Mouse (Mus musculus): ENCODE measurements around the gene Slc27a4. TPM values are rescaled to one million over a fixed set of nuclear protein-coding genes. Genes with fewer than 3 reads are reported as not detected.

The Slc27a4 gene
- polyA plus RNA-seq, 1 experiment from 2014 or later = 45.9 TPM

Small RNAs within 50 kb of the gene (microRNA-seq; reads per million reads assigned to microRNA genes)
- gene Mir219a-2 (not detected), gene Mir219b (not detected)

Other genes with a start within 250 kb of the Slc27a4 start
- gene Rapgef1, start 182.9 kb upstream of the Slc27a4 start, polyA plus RNA-seq (2015; fragmentation: Nextera tagmentation; extraction: Ambion mirVana) = 24.2 and 25.6 TPM in 2 replicates
- gene Gm13420, start 50.9 kb upstream of the Slc27a4 start, polyA plus RNA-seq (2015; fragmentation: Nextera tagmentation; extraction: Ambion mirVana) = 0.15 and 0.21 TPM in 2 replicates
- gene Gm13547, start 43.3 kb upstream of the Slc27a4 start, polyA plus RNA-seq (2015; fragmentation: Nextera tagmentation; extraction: Ambion mirVana) = 0.89 TPM in 1 of 2 replicates, not detected in the other
- gene Coq4, start 15.1 kb upstream of the Slc27a4 start, polyA plus RNA-seq (2015; fragmentation: Nextera tagmentation; extraction: Ambion mirVana) = 40.2 and 40.9 TPM in 2 replicates
- 39.4 and 39.8 TPM in 2 replicates for gene Trub2, start 14.1 kb upstream of the Slc27a4 start, polyA plus RNA-seq (2015; fragmentation: Nextera tagmentation; extraction: Ambion mirVana)
- 20.9 and 28.3 TPM in 2 replicates for gene Urm1, start 17.4 kb downstream of the Slc27a4 start, polyA plus RNA-seq (2015; fragmentation: Nextera tagmentation; extraction: Ambion mirVana)
- gene Cercam, start 66.5 kb downstream of the Slc27a4 start, polyA plus RNA-seq (2015; fragmentation: Nextera tagmentation; extraction: Ambion mirVana) = 18.1 and 19.0 TPM in 2 replicates
- 67.3 and 75.9 TPM in 2 replicates for gene Odf2, start 86.6 kb downstream of the Slc27a4 start, polyA plus RNA-seq (2015; fragmentation: Nextera tagmentation; extraction: Ambion mirVana)
- 75.1 and 78.0 TPM in 2 replicates for gene Gle1, start 132.8 kb downstream of the Slc27a4 start, polyA plus RNA-seq (2015; fragmentation: Nextera tagmentation; extraction: Ambion mirVana)
- gene Sptan1, start 162.9 kb downstream of the Slc27a4 start, polyA plus RNA-seq (2015; fragmentation: Nextera tagmentation; extraction: Ambion mirVana) = 238 and 239 TPM in 2 replicates
- 86.7 and 88.7 TPM in 2 replicates for gene Wdr34, start 246.2 kb downstream of the Slc27a4 start, polyA plus RNA-seq (2015; fragmentation: Nextera tagmentation; extraction: Ambion mirVana)

Measured in midbrain, embryonic 15.5 days (tissue).